Mouse (Mus musculus) embryonic stem cell, embryonic (primary cell): ENCODE data around the gene Jmjd8.

Experiments
- CTCF ChIA-PET, 4 experiments: fragments of 300-600 bp in 2 of 4; fragments of 350-600 bp in 2 of 4; sonication (Branson Sonifier 250); formaldehyde crosslinking; loops; one replicate each; lab custom pipeline; 2022; ENCODE audit warnings: inconsistent platforms in 2 of 4; lab: Charles Lee
- POLR2A ChIA-PET, 4 experiments: fragments of 300-600 bp in 2 of 4; fragments of 350-600 bp in 2 of 4; sonication (Branson Sonifier 250); formaldehyde crosslinking; loops; one replicate each; lab custom pipeline; 2022; ENCODE audit warnings: antibody characterized with exemption in 4 of 4, inconsistent platforms in 1 of 4; lab: Charles Lee

The Jmjd8 gene

DNA sequence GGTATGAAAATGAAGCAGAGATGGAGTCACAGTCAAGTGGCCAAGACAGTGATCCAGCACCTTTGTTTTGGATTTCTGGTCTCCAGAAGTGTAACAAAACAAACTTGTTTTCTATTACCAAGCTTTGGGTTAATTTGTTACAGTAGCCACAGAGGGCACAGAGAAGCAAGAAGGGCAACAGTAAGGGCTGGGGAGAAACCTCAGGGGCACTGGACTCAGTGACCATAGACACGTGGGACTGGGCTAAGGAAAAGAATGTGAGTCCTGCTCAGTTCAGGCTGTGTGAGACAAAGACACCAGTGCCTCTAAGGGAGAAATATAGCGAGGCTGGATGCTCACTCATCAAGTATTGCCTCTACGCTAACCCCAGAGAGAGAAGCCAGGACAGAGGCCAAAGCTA is 44.0 kb downstream of the Jmjd8 start:
- POLR2A ChIA-PET: interaction anchor here in 1 of 4 experiments (0.5 kb wide), 1 partner anchor 366 kb away, joined by 3 read pairs; no protein-coding TSS in a partner anchor
- CTCF ChIA-PET: interaction anchor here in 1 of 4 experiments (1.8 kb wide), 1 partner anchor 139 kb away, joined by 4 read pairs; no protein-coding TSS in a partner anchor

DNA sequence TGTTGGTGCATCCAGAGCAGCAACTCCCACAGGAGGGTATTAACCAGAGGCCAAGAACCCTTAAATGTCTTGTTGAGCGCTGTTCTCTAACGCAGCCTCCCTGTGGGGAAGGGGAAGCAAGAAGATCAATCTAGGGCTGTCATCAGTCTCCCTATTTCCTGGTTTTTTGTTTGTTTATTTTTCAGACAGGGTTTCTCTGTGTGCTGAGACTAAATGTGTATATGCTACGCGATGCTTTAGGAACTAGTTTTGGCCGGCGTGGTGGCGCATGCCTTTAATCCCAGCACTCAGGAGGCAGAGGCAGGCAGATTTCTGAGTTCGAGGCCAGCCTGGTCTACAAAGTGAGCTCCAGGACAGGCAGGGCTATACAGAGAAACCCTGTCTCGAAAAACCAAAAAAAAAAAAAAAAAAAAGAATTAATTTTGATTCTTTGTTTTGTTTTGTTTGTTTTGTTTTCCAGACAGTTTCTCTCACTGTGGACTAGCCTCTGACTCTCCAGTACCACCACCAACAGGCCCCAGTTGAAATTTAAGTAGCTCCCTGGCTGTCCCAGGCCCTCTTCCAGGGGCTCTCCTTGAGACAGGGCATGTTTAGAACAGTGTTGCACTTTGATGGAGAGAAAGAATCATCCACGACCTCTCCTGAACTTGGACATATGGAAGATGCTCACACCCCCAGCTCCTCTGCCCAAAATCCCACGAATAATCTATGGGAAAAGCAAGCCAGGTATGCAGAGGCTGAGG is 44.9 kb downstream of the Jmjd8 start:
- CTCF ChIA-PET: interaction anchor here in 3 of 4 experiments (0.7 to 1.8 kb wide), 8 partner anchors 10 to 667 kb away, joined by 3 to 8 read pairs (median 4); partner anchors contain the start of gene Narfl (in 1 of the 3)
- POLR2A ChIA-PET: interaction anchor here in 3 of 4 experiments (0.6 to 2.6 kb wide), 18 partner anchors 9 to 303 kb away, joined by 3 to 18 read pairs (median 3); partner anchors contain the start of genes Sox8 (in 2 of the 3), Stub1 (in 2 of the 3), Wdr90 (in 2 of the 3) and Chtf18 (in 1 of the 3)

DNA sequence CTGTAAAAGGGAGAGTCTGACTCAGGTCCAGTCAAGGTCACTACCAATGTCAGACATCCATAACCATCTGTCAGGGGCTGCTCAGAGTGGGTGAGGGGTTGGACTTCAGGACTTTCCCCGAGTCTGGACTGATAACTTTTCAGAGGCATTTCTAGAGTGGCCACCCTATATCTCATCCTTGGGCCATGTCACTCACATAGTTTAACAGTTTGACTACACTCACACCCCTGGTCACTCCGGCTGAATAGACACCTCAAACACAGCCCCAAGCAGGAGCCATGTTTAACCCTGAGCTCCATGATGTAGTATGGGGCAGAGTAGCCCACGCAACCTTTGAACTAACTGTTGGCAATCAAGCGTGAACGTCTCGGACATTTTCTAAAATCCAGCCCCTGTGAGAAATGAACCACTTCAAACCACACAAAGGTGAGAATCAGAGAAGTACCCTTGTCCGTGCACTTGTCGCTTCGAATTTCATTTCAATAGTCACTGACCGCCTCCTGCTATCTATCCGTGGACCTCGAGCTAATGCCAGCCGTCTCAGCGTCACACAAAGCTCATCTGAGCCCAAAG is 45.6 kb downstream of the Jmjd8 start:
- POLR2A ChIA-PET: interaction anchor here in 3 of 4 experiments (0.7 to 2.6 kb wide), 25 partner anchors 8 to 304 kb away, joined by 3 to 18 read pairs (median 4); partner anchors contain the start of genes Stub1 (in 3 of the 3), Sox8 (in 2 of the 3), Wdr90 (in 2 of the 3) and Chtf18 (in 1 of the 3)
- CTCF ChIA-PET: interaction anchor here in 3 of 4 experiments (0.6 to 1.9 kb wide), 9 partner anchors 9 to 1335 kb away, joined by 3 to 8 read pairs (median 4); partner anchors contain the start of genes Narfl (in 1 of the 3) and Stub1 (in 1 of the 3)

DNA sequence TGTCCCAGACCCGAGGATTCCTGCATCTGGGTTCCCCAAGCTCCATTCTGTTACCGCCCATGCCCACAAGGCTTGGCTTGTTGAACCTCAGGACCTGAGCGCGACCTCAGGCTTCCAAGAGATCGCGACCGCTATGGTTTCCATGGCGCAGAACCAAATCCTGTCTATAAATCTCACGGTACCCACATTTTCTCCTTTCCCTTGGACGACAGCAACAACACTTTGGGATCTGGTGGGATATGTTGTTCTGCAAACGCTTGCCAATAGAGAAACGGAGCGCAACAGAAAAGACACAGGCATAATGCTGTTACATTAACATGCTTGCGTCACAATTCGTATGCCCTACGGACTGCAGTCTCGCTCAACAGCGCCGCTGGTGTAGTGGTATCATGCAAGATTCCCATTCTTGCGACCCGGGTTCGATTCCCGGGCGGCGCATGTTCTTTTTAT is 46.1 kb downstream of the Jmjd8 start, which contains the start of gene Mettl26:
Gene Mettl26, plus strand, starts transcription at position 354 of the 450 bp plus-strand sequence.
- ChIA-PET CTCF (interaction anchor here in 3 of 4 experiments (0.6 to 1.9 kb wide), 8 partner anchors 9 to 1334 kb away, joined by 3 to 5 read pairs (median 4); partner anchors contain the start of gene Stub1 (in 1 of the 3)), POLR2A (interaction anchor here in 3 of 4 experiments (0.7 to 2.6 kb wide), 27 partner anchors 8 to 304 kb away, joined by 3 to 18 read pairs (median 4); partner anchors contain the start of genes Stub1 (in 3 of the 3), Jmjd8 (in 2 of the 3), Sox8 (in 2 of the 3) and Wdr90 (in 2 of the 3))

DNA sequence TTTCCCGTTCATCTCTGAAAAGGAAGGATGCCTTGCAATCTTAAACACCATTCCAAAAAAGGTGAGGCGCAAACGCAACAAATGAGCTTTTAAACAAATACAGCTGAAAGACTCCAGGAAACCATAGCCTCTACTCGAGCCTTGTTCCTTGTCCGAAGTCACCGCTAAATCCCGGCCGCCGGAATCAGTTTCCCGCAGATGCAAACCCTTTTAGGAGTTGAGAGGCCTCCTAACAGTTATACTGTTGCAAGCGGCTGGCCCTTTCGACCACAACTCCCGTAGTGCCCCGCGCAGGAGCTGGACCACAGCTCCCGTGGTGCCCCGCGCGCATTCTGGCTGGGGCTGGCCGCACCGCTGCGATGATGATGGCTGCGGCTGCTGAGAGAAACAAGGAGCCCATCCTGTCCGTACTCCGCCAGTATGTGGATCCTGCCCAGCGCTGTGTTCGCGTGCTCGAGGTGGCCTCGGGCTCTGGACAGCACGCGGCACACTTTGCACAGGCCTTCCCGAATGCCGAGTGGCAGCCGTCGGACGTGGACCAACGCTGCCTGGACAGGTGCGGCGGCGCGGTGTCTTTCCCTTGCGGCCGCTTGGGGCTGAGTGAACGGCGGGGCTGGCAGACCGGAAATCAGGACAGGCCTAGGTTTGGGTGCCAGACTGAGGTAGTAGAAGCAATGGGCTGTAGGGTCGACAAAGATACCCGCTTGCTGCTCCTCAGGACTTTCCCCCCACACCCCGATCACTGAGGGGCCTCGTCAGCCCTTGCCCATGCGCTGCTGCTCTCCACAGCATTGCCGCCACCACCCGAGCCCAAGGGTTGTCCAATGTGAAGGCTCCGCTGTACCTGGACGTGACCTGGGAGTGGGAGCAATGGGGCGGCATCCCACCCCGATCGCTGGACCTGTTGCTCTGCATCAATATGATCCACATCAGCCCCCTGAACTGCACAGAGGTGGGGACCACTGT is 46.8 kb downstream of the Jmjd8 start:
- ChIA-PET CTCF (interaction anchor here in 3 of 4 experiments (0.6 to 1.9 kb wide), 9 partner anchors 9 to 1334 kb away, joined by 3 to 5 read pairs (median 3); partner anchors contain the start of genes Dusp1 (in 1 of the 3) and Stub1 (in 1 of the 3)), POLR2A (interaction anchor here in 3 of 4 experiments (0.5 to 5.0 kb wide), 22 partner anchors 8 to 238 kb away, joined by 3 to 37 read pairs (median 4); partner anchors contain the start of genes Stub1 (in 3 of the 3), Jmjd8 (in 2 of the 3), Wdr90 (in 2 of the 3) and Capn15 (in 1 of the 3))

DNA sequence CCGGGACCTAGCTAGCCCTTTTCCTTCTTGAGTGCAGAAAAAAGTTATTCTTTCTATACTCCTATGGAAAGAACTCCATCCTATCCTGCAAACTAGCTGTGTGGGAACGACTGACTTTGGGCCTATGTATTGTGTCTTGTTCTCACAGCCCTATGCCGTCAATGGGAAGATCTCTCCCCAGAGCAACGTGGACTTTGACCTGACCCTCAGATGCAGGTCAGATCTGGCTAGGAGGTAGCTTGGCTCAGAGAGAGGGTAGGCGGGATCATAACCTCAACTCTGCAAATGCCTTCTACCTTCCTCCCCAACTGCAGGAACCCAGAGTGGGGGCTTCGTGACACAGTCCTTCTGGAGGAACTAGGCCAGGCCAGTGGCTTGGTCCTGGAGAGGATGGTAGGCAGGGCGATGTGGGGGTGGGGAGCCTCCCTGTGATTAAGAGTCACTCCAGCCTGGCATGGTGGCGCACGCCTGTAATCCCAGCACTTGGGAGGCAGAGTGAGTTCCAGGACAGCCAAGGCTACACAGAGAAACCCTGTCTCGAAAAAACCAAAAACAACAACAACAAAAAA is 47.8 kb downstream of the Jmjd8 start:
- ChIA-PET CTCF (interaction anchor here in 2 of 4 experiments (0.6 to 2.0 kb wide), 5 partner anchors 8 to 1260 kb away, joined by 3 to 6 read pairs (median 4); no protein-coding TSS in a partner anchor), POLR2A (interaction anchor here in 2 of 4 experiments (0.5 to 5.8 kb wide), 7 partner anchors 9 to 233 kb away, joined by 3 to 45 read pairs (median 3); partner anchors contain the start of genes Mcrip2 (in 2 of the 2) and Stub1 (in 1 of the 2))

DNA sequence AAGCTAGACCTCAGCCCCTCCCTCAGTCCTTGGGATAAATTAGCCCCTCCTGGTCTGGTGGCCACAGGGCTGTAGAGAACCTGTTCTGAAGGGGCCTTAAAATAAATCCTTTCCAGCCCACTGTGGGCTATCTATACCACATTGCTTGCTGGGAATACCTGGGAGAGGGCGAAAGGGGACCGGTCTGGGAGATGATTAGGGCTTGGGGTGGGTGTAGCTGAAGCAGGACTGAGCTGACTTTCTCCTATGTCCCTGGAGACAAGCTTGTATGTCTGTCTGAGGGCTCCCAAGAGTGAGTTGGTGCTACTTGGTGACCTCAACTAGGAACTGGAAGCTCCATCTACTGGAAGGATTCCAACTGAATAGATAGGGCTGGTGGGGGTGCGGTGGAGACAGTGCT is 48.4 kb downstream of the Jmjd8 start:
- ChIA-PET POLR2A (interaction anchor here in 3 of 4 experiments (0.6 to 5.8 kb wide), 9 partner anchors 9 to 707 kb away, joined by 3 to 45 read pairs (median 4); partner anchors contain the start of genes Mcrip2 (in 2 of the 3), Jmjd8 (in 1 of the 3) and Stub1 (in 1 of the 3)), CTCF (interaction anchor here in 3 of 4 experiments (0.6 to 2.0 kb wide), 5 partner anchors 8 to 1259 kb away, joined by 3 to 6 read pairs (median 4); no protein-coding TSS in a partner anchor)

DNA sequence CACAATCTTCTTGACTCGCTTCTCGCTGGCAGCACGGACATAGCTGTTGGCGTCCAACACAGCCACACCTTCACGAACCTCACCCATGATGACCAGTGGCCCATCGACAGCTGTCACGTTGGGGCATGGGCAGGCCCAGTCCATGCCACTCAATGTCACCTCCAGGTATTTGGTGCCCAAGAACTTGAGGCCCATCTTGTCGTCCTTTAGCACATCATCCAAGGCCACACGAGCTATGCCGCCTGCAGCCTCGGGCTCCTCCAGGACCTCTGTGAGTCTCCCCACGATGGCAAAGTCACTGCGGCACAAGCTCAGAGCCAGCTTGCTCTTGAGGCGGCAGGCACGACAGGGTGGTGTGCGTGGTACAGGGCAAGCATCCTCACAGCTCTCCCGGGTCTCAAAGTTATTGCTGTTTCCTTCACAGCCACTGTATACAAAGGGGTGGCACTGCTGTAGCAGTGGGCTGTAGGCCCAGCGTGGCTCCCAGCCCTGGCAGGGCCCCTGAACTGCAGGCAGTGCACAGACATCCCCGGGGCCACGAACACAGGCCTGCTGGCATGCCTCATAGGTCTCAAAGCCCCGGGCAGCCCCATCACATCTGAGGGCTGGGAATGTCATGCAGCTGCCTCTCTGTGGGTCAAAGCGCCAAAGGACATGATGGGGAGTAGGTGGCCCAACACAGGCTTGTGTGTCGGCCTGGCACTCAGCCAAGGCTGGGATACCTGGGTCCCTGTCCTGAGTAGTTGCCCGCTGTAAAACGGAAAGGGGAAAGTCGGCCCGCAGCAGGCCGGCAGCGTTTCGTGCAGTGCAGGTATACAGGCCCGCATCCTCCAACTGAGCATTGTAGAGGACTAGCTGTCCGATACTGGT is 49.3 kb downstream of the Jmjd8 start:
- ChIA-PET POLR2A (interaction anchor here (0.6 to 5.8 kb wide), 13 partner anchors 7 to 131 kb away, joined by 3 to 45 read pairs (median 4); partner anchors contain the start of genes Mcrip2 (in 2 of the 4), Stub1 (in 2 of the 4), Capn15 (in 1 of the 4) and Jmjd8 (in 1 of the 4)), CTCF (interaction anchor here (0.6 to 3.0 kb wide), 12 partner anchors 7 to 163 kb away, joined by 3 to 21 read pairs (median 4); partner anchors contain the start of gene Mcrip2 (in 1 of the 4))

DNA sequence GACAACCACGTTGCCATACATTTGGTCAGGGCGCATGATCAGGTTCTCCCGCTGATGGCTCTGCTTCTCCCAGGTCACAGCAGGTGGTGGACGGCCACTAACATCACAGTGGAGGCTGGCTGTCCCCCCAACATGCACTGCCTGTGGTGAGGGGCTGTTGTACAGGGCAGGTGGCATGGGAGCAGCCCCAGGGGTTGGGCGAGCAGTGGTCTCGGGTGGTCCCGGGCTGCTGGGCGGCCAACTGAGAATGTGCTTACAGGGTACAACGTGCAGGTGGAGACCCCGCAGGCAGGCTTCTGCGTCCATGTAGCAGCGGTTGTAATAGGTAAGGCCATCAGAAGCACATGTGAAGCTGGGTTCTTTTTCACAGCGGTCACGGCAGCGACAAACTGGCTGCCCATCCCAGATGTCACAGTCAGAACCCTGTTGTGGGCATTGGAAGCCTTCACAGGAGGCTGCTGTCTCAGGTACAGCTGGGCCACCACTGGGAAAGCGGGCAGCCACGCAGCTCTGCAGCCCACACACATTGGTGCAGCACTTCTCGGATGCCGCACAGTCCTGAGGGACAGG is 50.0 kb downstream of the Jmjd8 start:
- POLR2A ChIA-PET: interaction anchor here in 3 of 4 experiments (0.7 to 5.8 kb wide), 17 partner anchors 8 to 235 kb away, joined by 3 to 45 read pairs (median 5); partner anchors contain the start of genes Stub1 (in 3 of the 3), Mcrip2 (in 2 of the 3), Capn15 (in 1 of the 3) and Rab40c (in 1 of the 3)
- CTCF ChIA-PET: interaction anchor here (0.6 to 9.0 kb wide), 34 partner anchors 8 to 367 kb away, joined by 3 to 54 read pairs (median 4); partner anchors contain the start of genes Mcrip2 (in 4 of the 4), Capn15 (in 1 of the 4), Rhot2 (in 1 of the 4) and Stub1 (in 1 of the 4)

DNA sequence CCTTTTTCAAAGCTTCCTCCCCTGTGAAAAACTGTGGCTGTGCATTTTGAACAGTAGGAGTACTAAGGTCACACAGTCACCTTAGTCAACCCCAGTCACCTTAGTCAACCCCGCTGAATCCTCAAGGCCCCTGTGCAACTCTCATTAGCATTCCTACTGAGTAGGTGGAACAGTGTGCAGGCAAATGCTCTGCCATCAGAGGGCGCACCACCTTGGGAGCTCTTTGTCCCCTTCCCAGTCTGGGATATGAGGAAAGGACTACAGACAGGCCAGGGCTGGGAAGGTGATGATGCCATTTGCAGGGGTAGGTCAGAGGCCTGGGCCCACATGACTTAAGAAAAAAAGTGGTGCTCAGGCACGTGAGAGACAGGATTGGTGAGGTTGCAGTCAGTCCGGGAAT is 50.6 kb downstream of the Jmjd8 start:
- ChIA-PET CTCF (interaction anchor here (0.5 to 9.0 kb wide), 40 partner anchors 9 to 1200 kb away, joined by 3 to 54 read pairs (median 4); partner anchors contain the start of genes Mcrip2 (in 4 of the 4), Capn15 (in 1 of the 4), Rhot2 (in 1 of the 4) and Stub1 (in 1 of the 4)), POLR2A (interaction anchor here in 3 of 4 experiments (0.7 to 5.8 kb wide), 16 partner anchors 8 to 234 kb away, joined by 3 to 45 read pairs (median 6); partner anchors contain the start of genes Stub1 (in 3 of the 3), Mcrip2 (in 2 of the 3), Capn15 (in 1 of the 3) and Rab40c (in 1 of the 3))

DNA sequence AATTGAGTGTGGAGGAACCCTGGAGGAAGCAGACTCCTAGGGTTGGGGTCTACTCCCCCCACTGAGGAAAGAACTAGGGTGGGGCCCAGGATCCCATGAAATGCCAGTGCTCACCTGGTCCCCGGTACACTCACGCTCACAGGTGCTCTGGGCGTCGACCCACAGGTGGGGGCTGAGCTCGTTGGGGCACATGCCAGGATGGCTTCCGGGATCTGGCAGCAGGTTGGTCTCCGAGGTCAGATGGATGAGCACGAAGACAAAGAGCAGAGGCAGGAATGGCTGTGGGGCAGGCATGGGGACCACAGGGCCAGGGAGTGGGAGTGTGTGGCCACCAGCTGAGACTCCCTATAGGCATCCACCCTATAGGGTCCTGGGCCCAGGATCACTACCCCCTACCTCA is 51.1 kb downstream of the Jmjd8 start:
- POLR2A ChIA-PET: interaction anchor here in 3 of 4 experiments (0.6 to 5.8 kb wide), 16 partner anchors 9 to 815 kb away, joined by 3 to 45 read pairs (median 4); partner anchors contain the start of genes Stub1 (in 3 of the 3), Mcrip2 (in 2 of the 3), Tmem8 (in 1 of the 3) and Wdr90 (in 1 of the 3)
- CTCF ChIA-PET: interaction anchor here (0.5 to 9.0 kb wide), 37 partner anchors 10 to 1199 kb away, joined by 3 to 54 read pairs (median 4); partner anchors contain the start of genes Mcrip2 (in 4 of the 4), Capn15 (in 1 of the 4) and Stub1 (in 1 of the 4)

DNA sequence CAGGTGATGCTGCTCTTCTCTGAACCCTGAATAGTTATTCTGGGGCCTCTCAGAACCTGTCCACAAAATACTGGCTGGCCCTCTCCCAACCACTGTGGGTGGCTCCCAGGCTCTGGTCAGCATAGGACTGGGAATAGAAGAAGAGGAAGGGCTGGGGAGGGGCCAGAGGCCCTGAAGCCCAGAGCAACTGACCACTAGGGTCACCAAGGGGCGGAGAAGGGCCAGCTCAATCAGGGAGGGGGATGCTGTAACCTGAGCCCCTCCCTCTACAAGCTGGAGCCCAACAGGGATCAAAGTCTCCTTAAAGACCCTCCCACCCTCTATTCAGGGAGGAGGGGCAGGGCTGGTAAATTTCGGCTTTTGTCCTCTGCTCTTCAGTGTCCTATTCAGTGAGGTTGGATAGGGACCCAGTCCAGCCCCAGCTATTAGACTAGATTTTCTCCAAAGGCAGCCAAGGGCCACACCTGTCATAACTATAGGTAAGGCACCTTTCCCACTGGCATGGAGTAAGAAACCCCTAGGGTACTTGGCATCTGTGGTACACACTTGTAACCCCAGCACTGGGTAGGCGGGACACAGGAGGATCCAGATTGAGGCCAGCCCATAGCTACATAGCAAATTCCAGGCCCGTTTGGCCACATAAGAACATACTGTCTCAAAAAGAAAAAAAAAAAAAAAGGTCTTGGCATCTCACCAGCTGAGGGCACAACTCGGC is 51.7 kb downstream of the Jmjd8 start, which contains the start of gene Wfikkn1:
Gene Wfikkn1, minus strand, starts transcription at position 663 of the 715 bp plus-strand sequence.
- ChIA-PET CTCF (interaction anchor here (0.5 to 9.0 kb wide), 16 partner anchors 12 to 623 kb away, joined by 3 to 54 read pairs (median 4); partner anchors contain the start of genes Mcrip2 (in 2 of the 4), Sox8 (in 1 of the 4) and Stub1 (in 1 of the 4)), POLR2A (interaction anchor here (0.6 to 5.8 kb wide), 16 partner anchors 11 to 815 kb away, joined by 3 to 45 read pairs (median 4); partner anchors contain the start of genes Mcrip2 (in 4 of the 4), Stub1 (in 2 of the 4), Rhbdl1 (in 1 of the 4) and Rhot2 (in 1 of the 4))
